Mouse (Mus musculus) B cell, adult (primary cell): ENCODE results near the gene Gm3033. TPM values are rescaled to one million over a fixed set of nuclear protein-coding genes. Genes with fewer than 3 reads are reported as not detected.

Source experiments
- total RNA-seq: library from RNA; stranded (reverse); gene quantifications from 4 replicates; pipeline ENCODE4 v1.2.4, GENCODE M21; 2023; ENCODE audit not compliant: inconsistent age

Gene Gm3033
- total RNA-seq, result not detected in 4 replicates

DNA sequence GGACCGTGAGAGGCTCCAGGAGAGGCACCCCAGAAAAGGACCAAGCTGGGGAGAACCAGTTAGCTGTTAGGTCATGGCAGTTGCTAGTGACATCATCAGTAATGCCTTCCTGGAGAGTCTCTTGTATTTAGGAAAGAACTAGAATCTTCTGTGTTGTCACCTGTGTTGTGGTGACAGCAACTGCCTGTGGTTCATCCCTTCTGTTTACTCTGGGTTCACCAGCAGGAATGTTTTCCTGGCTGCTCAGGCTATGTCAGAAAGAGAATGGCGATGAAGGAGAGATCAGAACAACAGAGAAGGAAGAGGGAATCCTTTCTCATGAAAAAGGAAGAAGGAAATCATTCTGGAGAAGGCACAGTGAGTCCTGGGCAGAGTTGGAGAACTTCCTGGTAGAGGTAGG, at the start of gene Gm3033:
Gm3033 (plus strand) TSS at position 301 of the 400 bp plus-strand sequence.

DNA sequence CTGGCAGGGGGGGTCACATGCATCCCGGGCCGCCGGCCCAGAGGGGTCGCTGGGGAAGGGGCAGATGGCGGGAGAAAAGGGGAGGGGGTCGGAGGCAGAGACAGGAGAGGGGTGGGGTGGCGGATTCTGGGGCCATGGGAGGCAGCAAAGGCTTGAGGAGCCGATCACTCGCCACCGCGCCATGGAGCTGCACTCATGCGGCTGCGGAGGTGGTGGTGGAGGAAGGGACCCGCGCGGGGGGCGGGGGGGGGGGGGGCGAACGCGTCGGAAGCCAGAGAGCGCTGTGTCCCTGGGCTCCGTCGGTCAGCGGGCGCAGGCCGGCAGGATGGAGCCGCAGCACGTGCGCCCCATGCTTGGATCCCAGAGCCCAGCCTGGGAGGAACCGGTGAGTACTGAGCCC, 36.3 kb upstream of the Gm3033 start, which contains the start of gene Gm3002:
Gm3002 (plus strand) TSS at position 301 of the 400 bp plus-strand sequence.

GRCm38 (mm10) chr14:3883872-3884271, 37.8 kb downstream of the Gm3033 start, which contains the start of gene Gm2916:
TSS of gene Gm2916 (plus strand) at chr14:3884172.

Other genes starting within 250 kb of the Gm3033 start
- gene Gm3012, start 211.7 kb upstream of the Gm3033 start, total RNA-seq, result not detected in 4 replicates
- not detected in 4 replicates for gene Gm3020, start 194.2 kb upstream of the Gm3033 start, total RNA-seq
- not detected in 4 replicates for gene Gm3043, start 157.5 kb upstream of the Gm3033 start, total RNA-seq
- not detected in 4 replicates for gene Gm3002, start 36.2 kb upstream of the Gm3033 start, total RNA-seq
- gene Gm2916, start 37.9 kb downstream of the Gm3033 start, total RNA-seq, result not detected in 4 replicates
- not detected in 4 replicates for gene Gm3029, start 85.5 kb downstream of the Gm3033 start, total RNA-seq
- gene Gm3095, start 117.3 kb downstream of the Gm3033 start, total RNA-seq, result not detected in 4 replicates
- gene Gm3099, start 152.1 kb downstream of the Gm3033 start, total RNA-seq, result not detected in 4 replicates
- not detected in 4 replicates for gene Gm5796, start 177.7 kb downstream of the Gm3033 start, total RNA-seq
- not detected in 4 replicates for gene Gm3115, start 237.9 kb downstream of the Gm3033 start, total RNA-seq